Mouse (Mus musculus) forebrain, postnatal 0 days (tissue): Measurements from ENCODE around the gene Hist2h3b. TPM values are rescaled to one million over a fixed set of nuclear protein-coding genes. Genes with fewer than 3 reads are reported as not detected.
A peak's percentile ranks its signal among the peaks of the same experiment; 100 is the strongest.
"Not testable (repeated sequence)": the region's sequence is repeated elsewhere in the genome, so short reads cannot be mapped to it uniquely, and the experiment has no call there.

Source experiments
- ATAC-seq: fragments of 200-750 bp; cut with Nextera tagmentation; 2 replicates; pipeline ENCODE4 v1.8.0; 2017; ENCODE audit warnings: mild to moderate bottlenecking, moderate library complexity
- DNase-seq: peaks from one replicate; pipeline ENCODE4 v3.0.0-alpha.2; 2015
- H3K27ac ChIP-seq: fragments of 300-500 bp; sonication (generic); 2 replicates; pipeline ENCODE4 v1.5.1; 2014; ENCODE audit warnings: low read depth, mild to moderate bottlenecking, antibody characterized with exemption, low read length, moderate library complexity, mixed read lengths
- H3K27me3 ChIP-seq: fragments of 300-500 bp; sonication (generic); 2 replicates; pipeline ENCODE4 v1.6.1; 2014; ENCODE audit warnings: mild to moderate bottlenecking, low read length, mixed read lengths; ENCODE audit not compliant: insufficient read depth
- H3K36me3 ChIP-seq: fragments of 300-500 bp; sonication (generic); 2 replicates; pipeline ENCODE4 v1.6.1; 2014; ENCODE audit warnings: mild to moderate bottlenecking, moderate library complexity; ENCODE audit not compliant: insufficient read depth
- H3K4me1 ChIP-seq: fragments of 300-500 bp; sonication (generic); 2 replicates; pipeline ENCODE4 v1.6.1; 2014; ENCODE audit warnings: antibody characterized with exemption; ENCODE audit not compliant: insufficient read depth
- H3K4me2 ChIP-seq: fragments of 300-500 bp; sonication (generic); 2 replicates; pipeline ENCODE4 v1.6.1; 2014; ENCODE audit warnings: low read depth, mild to moderate bottlenecking, moderate library complexity
- H3K4me3 ChIP-seq: fragments of 300-500 bp; sonication (generic); 2 replicates; pipeline ENCODE4 v1.5.1; 2014; ENCODE audit warnings: low read depth, low read length, mixed read lengths
- H3K9ac ChIP-seq: fragments of 300-500 bp; sonication (generic); 2 replicates; pipeline ENCODE4 v1.6.1; 2014; ENCODE audit warnings: mild to moderate bottlenecking
- H3K9me3 ChIP-seq: fragments of 300-500 bp; sonication (generic); 2 replicates; pipeline ENCODE4 v1.6.1; 2016; ENCODE audit warnings: low read length
- CTCF ChIP-seq: sonication (generic); IDR thresholded peaks from 2 replicates; pipeline ENCODE4 v1.5.1; 2016; ENCODE audit warnings: antibody characterized with exemption, control low read depth, low read depth
- WGBS: fragments of 180-500 bp; shearing (Covaris S2); extraction: QIAGEN DNeasy Blood & Tissue Kit; methylation state at CpG from one replicate; pipeline ENCODE4 v1.1.7; 2014; 5-methylcytosine and 5-hydroxymethylcytosine counted together
- polyA plus RNA-seq: library from polyadenylated mRNA; unstranded; fragments of >200 nt; fragmentation: Nextera tagmentation; extraction: Ambion mirVana; gene quantifications from 2 replicates; pipeline ENCODE4 v1.2.1, GENCODE M21; 2015
- total RNA-seq: library from RNA; depleted of rRNA; stranded (reverse); fragments of >200 nt; gene quantifications from 2 replicates; pipeline ENCODE4 v1.2.3, GENCODE M21; 2014

Gene Hist2h3b
- total and polyA plus RNA-seq, 2 experiments from 2014 or later, result 9.7 to 545 TPM

GRCm38 (mm10) chr3:96277428-96277799, 9.0 kb downstream of the Hist2h3b start:
- Histone ChIP-seq H3K4me2 (peak overlapping the region; percentile 71), H3K9me3 (no peaks in the 10 kb centered on the region), H3K9ac (peak overlapping the region; percentile 39; the same call in 1 of the 2 replicates), H3K4me3 (peak overlapping the region; percentile 50), H3K27me3 (no peaks in the 10 kb centered on the region), H3K4me1 (no peaks in the 10 kb centered on the region), H3K36me3 (no peaks in the 10 kb centered on the region), H3K27ac (peak overlapping the region; percentile 45; the same call in 1 of the 2 replicates)
- no peak for TF ChIP-seq CTCF
- ATAC-seq (no peak; the same call in 1 of the 2 replicates), DNase-seq (no peak)
- 12% methylated on average over 8 of the region's 8 CpGs for WGBS

DNA sequence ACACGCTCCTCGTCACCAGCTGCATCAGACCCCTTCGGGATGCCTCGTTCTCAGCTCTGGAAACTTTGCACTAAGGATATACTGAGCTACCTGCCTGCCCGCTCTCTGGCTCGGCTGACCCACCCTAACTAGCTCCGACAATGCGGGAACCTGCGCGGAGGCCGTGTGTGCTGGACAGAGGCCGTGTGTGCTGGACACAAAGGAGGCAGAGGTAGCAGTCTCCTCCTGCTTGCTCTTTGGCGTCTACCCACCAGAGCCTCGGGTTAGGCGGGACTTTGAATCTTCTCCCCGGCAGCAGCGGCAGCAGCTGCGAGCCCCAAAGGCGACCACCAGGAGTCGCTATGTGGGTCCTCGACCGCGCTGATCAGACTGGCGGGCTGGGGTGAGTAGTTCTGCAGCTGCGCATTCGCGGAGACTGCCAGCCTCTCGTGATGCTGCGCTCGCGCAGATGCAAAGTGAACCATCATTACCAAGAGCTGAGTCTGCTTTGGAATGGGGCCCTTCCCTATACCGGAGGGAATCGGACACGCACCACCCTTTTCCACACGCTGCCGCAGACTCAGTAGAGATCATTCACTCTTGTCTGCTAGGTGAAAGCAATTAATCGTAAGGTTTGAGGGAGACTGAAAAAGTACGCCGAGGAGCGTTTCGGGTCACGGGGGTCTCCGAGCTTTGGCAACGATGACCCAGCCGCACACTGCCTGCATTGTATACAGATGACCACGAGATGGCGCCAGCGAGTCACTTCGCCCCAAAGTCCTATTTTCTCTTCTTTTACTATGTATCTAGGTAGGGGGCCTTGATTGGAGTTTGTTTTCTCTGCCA, 9.6 kb downstream of the Hist2h3b start:
- Histone ChIP-seq H3K4me3 (peak overlapping the region; percentile 50), H3K4me1 (no peaks in the 10 kb centered on the region), H3K9me3 (no peaks in the 10 kb centered on the region), H3K27me3 (no peaks in the 10 kb centered on the region), H3K9ac (peak overlapping the region; percentile 60), H3K27ac (peak overlapping the region; percentile 84), H3K36me3 (no peaks in the 10 kb centered on the region), H3K4me2 (peak overlapping the region; percentile 71)
- TF ChIP-seq CTCF, result peak; percentile 82
- peak; percentile 99 for ATAC-seq
- DNase-seq, result peak; percentile 97
- WGBS, result under 1% methylated on average over 49 of the region's 49 CpGs

DNA sequence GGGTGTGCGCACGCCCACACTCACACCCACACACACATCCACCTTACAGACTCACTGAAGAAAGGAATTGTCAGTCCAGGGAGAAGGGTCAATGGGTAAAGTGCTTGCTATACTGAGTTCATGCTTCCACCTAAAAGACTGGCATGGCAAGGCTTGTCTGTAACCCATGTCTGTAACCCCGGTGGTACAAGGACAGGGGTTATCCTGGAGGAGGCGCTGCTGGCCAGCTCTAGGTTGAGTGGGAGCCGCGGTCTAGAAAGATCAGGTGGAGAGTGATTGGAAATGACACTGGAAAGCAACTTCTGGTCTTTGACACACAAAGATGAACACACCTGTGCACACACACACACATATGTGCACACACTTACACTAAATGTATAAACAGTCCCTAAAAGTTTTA, 12.2 kb downstream of the Hist2h3b start:
- ATAC-seq (no peak), DNase-seq (no peak)
- no peaks in the 10 kb centered on the region for H3K36me3 ChIP-seq
- no peak overlapping the region for H3K27ac ChIP-seq
- H3K4me2 ChIP-seq, result no peak overlapping the region
- no peaks in the 10 kb centered on the region; the same call in 1 of the 2 replicates for H3K27me3 ChIP-seq
- 52% methylated on average over 6 of the region's 6 CpGs for WGBS
- no peaks in the 10 kb centered on the region for H3K4me1 ChIP-seq
- no peak for TF ChIP-seq CTCF
- no peak overlapping the region for H3K9ac ChIP-seq
- no peak overlapping the region for H3K4me3 ChIP-seq
- no peaks in the 10 kb centered on the region for H3K9me3 ChIP-seq

DNA sequence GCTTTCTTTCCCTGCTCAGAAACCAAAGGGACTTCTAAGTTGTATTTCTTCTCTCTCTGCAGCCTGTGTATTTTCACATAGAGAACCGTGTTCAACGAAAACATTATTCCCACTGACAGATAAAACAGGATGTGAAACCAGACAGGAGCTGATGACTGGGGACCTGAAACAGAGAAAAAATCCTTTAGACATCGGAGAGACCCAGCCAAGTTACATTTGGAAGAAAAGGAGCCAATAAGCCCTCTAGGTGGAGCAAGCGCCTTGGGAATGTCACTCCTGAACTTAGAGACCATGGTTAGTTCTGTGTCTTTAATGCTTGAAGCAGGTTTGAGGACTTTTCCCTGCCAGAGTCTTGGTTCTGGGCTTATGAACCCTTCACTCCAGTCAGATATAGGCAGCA, 16.0 kb downstream of the Hist2h3b start:
- no peak overlapping the region for H3K4me2 ChIP-seq
- H3K27me3 ChIP-seq, result peaks cover 2% of the 10 kb centered on the region; the same call in 1 of the 2 replicates
- H3K4me3 ChIP-seq, result no peak overlapping the region
- 30% methylated on average over 4 of the region's 4 CpGs for WGBS
- H3K4me1 ChIP-seq, result no peaks in the 10 kb centered on the region
- no peaks in the 10 kb centered on the region for H3K9me3 ChIP-seq
- H3K36me3 ChIP-seq, result no peaks in the 10 kb centered on the region
- DNase-seq, result peak; percentile 76
- TF ChIP-seq CTCF, result peak; percentile 71
- no peak overlapping the region for H3K9ac ChIP-seq
- peak; percentile 55 for ATAC-seq
- no peak overlapping the region for H3K27ac ChIP-seq

DNA sequence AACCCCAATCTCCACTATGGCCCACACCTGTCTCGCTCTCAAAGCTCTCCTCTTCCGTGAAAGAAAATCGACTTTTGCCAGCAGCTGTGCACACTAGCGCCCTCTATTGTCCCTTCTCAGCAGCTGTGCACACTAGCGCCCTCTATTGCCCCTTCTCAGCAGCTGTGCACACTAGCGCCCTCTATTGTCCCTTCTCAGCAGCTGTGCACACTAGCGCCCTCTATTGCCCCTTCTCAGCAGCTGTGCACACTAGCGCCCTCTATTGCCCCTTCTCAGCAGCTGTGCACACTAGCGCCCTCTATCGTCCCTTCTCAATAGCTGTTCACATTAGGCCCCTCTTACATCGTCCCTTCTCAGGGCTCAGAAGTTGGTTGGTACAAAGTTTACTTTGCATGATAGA, 18.9 kb downstream of the Hist2h3b start:
- ATAC-seq, H3K27me3 ChIP-seq, H3K9me3 ChIP-seq, H3K36me3 ChIP-seq, H3K4me3 ChIP-seq, H3K4me1 ChIP-seq, H3K9ac ChIP-seq, DNase-seq, H3K4me2 ChIP-seq, H3K27ac ChIP-seq: not testable (repeated sequence)
- 91% methylated on average over 11 of the region's 11 CpGs for WGBS
- peak; percentile 87 for TF ChIP-seq CTCF

DNA sequence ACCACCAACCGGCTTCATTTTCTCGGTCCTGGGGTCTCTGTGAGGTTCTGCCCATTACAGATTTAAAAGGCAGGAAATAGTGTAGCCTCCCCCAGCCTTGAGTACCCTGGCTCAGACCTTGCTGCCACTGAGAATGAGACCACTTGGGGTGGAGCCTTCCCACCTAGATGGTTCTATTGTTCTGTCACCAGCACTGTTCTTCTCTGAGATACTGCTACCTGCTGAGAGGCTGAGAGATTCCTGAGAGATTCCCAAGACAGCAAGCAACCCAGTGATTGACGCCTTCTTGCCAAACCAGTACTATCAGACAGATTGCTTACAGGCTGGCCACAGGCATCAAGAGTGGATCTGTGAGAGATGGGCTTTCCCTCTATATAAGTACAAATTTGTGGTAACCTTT, 20.7 kb downstream of the Hist2h3b start:
- no peak for DNase-seq
- Histone ChIP-seq H3K27me3 (peaks cover 2% of the 10 kb centered on the region; the same call in 1 of the 2 replicates), H3K36me3 (no peaks in the 10 kb centered on the region), H3K9me3 (no peaks in the 10 kb centered on the region), H3K4me3 (no peak overlapping the region), H3K27ac (no peak overlapping the region), H3K4me1 (no peaks in the 10 kb centered on the region), H3K4me2 (no peak overlapping the region), H3K9ac (no peak overlapping the region)
- no peak for TF ChIP-seq CTCF
- WGBS, result 71% methylated on average over 3 of the region's 3 CpGs
- no peak for ATAC-seq

DNA sequence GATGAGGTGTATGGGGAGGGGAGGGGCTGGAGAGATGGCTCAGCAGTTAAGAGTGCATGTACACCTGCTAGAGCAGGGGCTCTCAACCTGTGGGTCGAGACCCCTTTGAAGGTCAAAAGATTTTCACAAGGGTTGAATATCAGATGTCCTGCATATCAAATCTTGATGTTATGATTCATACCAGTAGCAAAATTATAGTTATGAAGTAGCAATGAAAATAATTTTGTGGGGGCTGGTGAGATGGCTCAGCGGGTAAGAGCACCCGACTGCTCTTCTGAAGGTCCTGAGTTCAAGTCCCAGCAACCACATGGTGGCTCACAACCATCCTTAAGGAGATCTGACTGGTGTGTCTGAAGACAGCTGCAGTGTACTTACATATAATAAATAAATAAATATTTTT, 22.3 kb downstream of the Hist2h3b start:
- H3K4me1 ChIP-seq, H3K9me3 ChIP-seq, H3K36me3 ChIP-seq, DNase-seq, H3K27me3 ChIP-seq, H3K27ac ChIP-seq, ATAC-seq, H3K9ac ChIP-seq, H3K4me3 ChIP-seq, H3K4me2 ChIP-seq: not testable (repeated sequence)
- WGBS, result 98% methylated on average over 3 of the region's 3 CpGs
